Mouse (Mus musculus) heart, postnatal 0 days (tissue): Measurements from ENCODE around the gene Pdzd8.

Source experiments
- CTCF ChIP-seq: IDR thresholded peaks from 2 replicates; pipeline ENCODE4 v1.5.1; 2016; ENCODE audit warnings: antibody characterized with exemption, control low read depth, low read depth
- EP300 ChIP-seq: IDR thresholded peaks from 2 replicates; pipeline ENCODE4 v1.6.1; 2016; ENCODE audit warnings: antibody characterized with exemption, low read depth

- no peak for TF ChIP-seq CTCF
- TF ChIP-seq EP300 = no peak
Measured at GRCm38 (mm10) chr19:59289811-59290210, 55.8 kb downstream of the Pdzd8 start.
